Mouse (Mus musculus) midbrain, postnatal 0 days (tissue): ENCODE data around the gene Hcn2. TPM values are rescaled to one million over a fixed set of nuclear protein-coding genes. Genes with fewer than 3 reads are reported as not detected.
"Not testable (repeated sequence)": the region's sequence is repeated elsewhere in the genome, so short reads cannot be mapped to it uniquely, and the experiment has no call there.

Experiments used
- ATAC-seq: fragments of 200-750 bp; cut with Nextera tagmentation; 2 replicates; pipeline ENCODE4 v1.8.0; 2017; ENCODE audit warnings: moderate number of reproducible peaks, mild to moderate bottlenecking, moderate TSS enrichment, moderate library complexity; ENCODE audit not compliant: low FRiP score
- DNase-seq: peaks from one replicate; pipeline ENCODE4 v3.0.0-alpha.2; 2015; ENCODE audit warnings: low spot score
- H3K27ac ChIP-seq: fragments of 300-500 bp; sonication (generic); 2 replicates; pipeline ENCODE4 v1.5.1; 2014; ENCODE audit warnings: low read depth, mild to moderate bottlenecking, low read length, mixed read lengths
- H3K27me3 ChIP-seq: fragments of 300-500 bp; sonication (generic); 2 replicates; pipeline ENCODE4 v1.6.1; 2014; ENCODE audit warnings: low read length, control low read depth, mixed read lengths; ENCODE audit not compliant: insufficient read depth
- H3K36me3 ChIP-seq: fragments of 300-500 bp; sonication (generic); 2 replicates; pipeline ENCODE4 v1.6.1; 2014; ENCODE audit warnings: low read length, control low read depth, mixed read lengths; ENCODE audit not compliant: insufficient read depth
- H3K4me1 ChIP-seq: fragments of 300-500 bp; sonication (generic); 2 replicates; pipeline ENCODE4 v1.6.1; 2014; ENCODE audit warnings: mild to moderate bottlenecking, control low read depth, antibody characterized with exemption, low read length, mixed read lengths; ENCODE audit not compliant: insufficient read depth
- H3K4me2 ChIP-seq: fragments of 300-500 bp; sonication (generic); 2 replicates; pipeline ENCODE4 v1.6.1; 2014; ENCODE audit warnings: low read depth, mild to moderate bottlenecking, low read length, mixed read lengths; ENCODE audit not compliant: poor library complexity, severe bottlenecking
- H3K4me3 ChIP-seq: fragments of 300-500 bp; sonication (generic); 2 replicates; pipeline ENCODE4 v1.5.1; 2014; ENCODE audit warnings: low read depth, mild to moderate bottlenecking, low read length, moderate library complexity
- H3K9ac ChIP-seq: fragments of 300-500 bp; sonication (generic); replicated peaks from 2 replicates; pipeline ENCODE4 v1.6.1; 2014; ENCODE audit warnings: mild to moderate bottlenecking, low read length, moderate library complexity, mixed read lengths; ENCODE audit not compliant: poor library complexity, severe bottlenecking
- H3K9me3 ChIP-seq: fragments of 300-500 bp; sonication (generic); 2 replicates; pipeline ENCODE4 v1.6.1; 2016; ENCODE audit warnings: low read length, control low read depth
- CTCF ChIP-seq: IDR thresholded peaks from 2 replicates; pipeline ENCODE4 v1.5.1; 2016; ENCODE audit warnings: antibody characterized with exemption, mild to moderate bottlenecking
- WGBS: fragments of 180-500 bp; shearing (Covaris S2); extraction: QIAGEN DNeasy Blood & Tissue Kit; methylation state at CpG from one replicate; pipeline ENCODE4 v1.1.7; 2014; 5-methylcytosine and 5-hydroxymethylcytosine counted together
- polyA plus RNA-seq: library from polyadenylated mRNA; unstranded; fragments of >200 nt; fragmentation: Nextera tagmentation; extraction: Ambion mirVana; gene quantifications from 2 replicates; pipeline ENCODE4 v1.2.1, GENCODE M21; 2015
- total RNA-seq: library from RNA; depleted of rRNA; stranded (reverse); fragments of >200 nt; gene quantifications from 2 replicates; pipeline ENCODE4 v1.2.3, GENCODE M21; 2014

Hcn2 gene
- total and polyA plus RNA-seq, 2 experiments from 2014 or later: 5.0 to 66.1 TPM

GRCm38 (mm10) chr10:79756660-79757059 lies 40.2 kb downstream of the Hcn2 start:
- 0 out of 2 replicates have a peak, but pooled peaks cover 3% of the 10 kb centered on the region for H3K4me1 ChIP-seq
- no peak overlapping the region for H3K4me2 ChIP-seq
- no peak overlapping the region for H3K4me3 ChIP-seq
- no peak overlapping the region for H3K27ac ChIP-seq
- ATAC-seq (no peak), DNase-seq (no peak)
- no peak for TF ChIP-seq CTCF
- peaks cover 40% of the 10 kb centered on the region for H3K36me3 ChIP-seq
- H3K27me3 ChIP-seq: no peaks in the 10 kb centered on the region
- WGBS: 90% methylated on average over 24 of the region's 24 CpGs
- H3K9me3 ChIP-seq: no peaks in the 10 kb centered on the region
- no peak overlapping the region for H3K9ac ChIP-seq

- not testable (repeated sequence) for H3K27me3 ChIP-seq, H3K4me1 ChIP-seq, DNase-seq, ATAC-seq, H3K4me2 ChIP-seq, H3K4me3 ChIP-seq, H3K9me3 ChIP-seq, H3K9ac ChIP-seq, H3K27ac ChIP-seq
- H3K36me3 ChIP-seq: peaks cover 50% of the 10 kb centered on the region
- WGBS: 95% methylated on average over 1 of the region's 1 CpGs
Measured at GRCm38 (mm10) chr10:79759675-79760074, 43.2 kb downstream of the Hcn2 start.

DNA sequence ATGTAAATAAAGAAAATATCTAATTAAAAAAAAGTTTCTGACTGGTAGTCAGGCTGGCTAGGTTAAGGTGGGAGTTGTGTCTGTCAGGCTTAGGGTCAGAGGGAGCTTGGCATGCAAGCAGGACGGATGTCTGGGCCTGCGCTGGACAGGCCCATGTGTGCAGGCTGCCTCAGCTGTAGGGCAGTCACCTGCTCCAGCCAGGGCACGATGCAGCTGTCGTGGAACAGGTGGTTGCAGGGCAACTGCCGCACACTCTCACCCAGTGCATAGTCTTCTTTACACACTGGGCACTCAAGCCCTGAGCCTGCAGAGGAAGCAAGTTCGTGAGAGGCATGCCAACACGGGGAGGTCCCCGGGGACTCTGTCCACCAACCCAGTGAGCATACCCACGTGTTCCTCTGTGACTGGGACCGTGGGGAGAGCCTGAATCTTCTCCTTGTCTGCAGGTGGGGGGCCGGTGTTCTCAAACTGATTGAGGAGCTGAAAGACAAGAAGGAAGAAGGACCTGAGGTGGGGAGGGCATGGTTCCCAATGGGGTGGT lies 44.2 kb downstream of the Hcn2 start:
- Histone ChIP-seq H3K36me3 (peaks cover 50% of the 10 kb centered on the region), H3K9me3 (no peaks in the 10 kb centered on the region), H3K4me2 (no peak overlapping the region), H3K4me1 (peaks cover 6% of the 10 kb centered on the region; the same call in 1 of the 2 replicates), H3K4me3 (no peak overlapping the region), H3K9ac (no peak overlapping the region), H3K27me3 (no peaks in the 10 kb centered on the region), H3K27ac (no peak overlapping the region)
- no peak for ATAC-seq
- no peak for TF ChIP-seq CTCF
- no peak for DNase-seq
- 91% methylated on average over 11 of the region's 11 CpGs for WGBS

DNA sequence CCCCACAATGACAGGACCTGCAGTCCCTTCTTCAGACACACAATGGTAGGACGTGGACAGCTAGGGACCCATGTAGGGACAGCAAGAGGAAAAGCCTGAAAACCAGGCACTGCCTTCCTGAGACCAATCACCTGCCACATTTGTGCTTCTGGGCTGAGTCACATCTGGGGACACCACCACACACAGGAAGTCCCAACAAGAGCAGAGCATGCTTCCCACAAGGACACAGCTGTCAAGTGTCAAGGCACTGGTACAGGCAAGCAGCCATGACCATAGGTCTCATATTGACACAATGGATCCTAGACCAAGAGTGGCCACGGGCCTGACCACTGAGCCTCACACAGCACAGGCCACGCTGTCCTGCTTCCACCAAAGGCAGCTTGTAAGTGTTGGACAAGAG lies 46.4 kb downstream of the Hcn2 start:
- ATAC-seq: no peak
- H3K27me3 ChIP-seq: no peaks in the 10 kb centered on the region
- H3K9me3 ChIP-seq: no peaks in the 10 kb centered on the region
- DNase-seq: no peak
- H3K27ac ChIP-seq: no peak overlapping the region
- no peak overlapping the region for H3K4me3 ChIP-seq
- H3K4me2 ChIP-seq: no peak overlapping the region
- H3K4me1 ChIP-seq: peaks cover 8% of the 10 kb centered on the region; the same call in 1 of the 2 replicates
- no peak overlapping the region for H3K9ac ChIP-seq
- peaks cover 37% of the 10 kb centered on the region for H3K36me3 ChIP-seq
- 84% methylated on average over 3 of the region's 3 CpGs for whole genome bisulfite sequencing
- no peak for TF ChIP-seq CTCF

DNA sequence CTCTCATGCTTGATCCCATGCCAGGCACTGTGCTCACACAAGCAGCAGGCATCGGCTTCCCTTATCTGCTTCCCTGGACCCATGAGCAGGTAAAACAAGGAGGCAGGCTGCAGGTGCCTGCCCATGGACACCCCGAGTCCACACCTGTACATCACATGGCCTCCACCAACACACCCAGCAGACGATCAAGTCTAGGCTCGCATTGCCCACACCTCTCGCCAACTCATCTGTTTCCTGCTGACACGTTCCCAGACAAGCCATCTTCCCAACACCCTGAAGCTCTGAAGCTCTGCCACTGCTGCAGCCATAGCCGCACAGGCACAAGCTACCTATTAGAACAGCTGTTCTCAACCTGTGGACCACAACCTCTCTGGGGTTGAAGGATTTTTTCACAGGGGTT lies 47.8 kb downstream of the Hcn2 start:
- DNase-seq (no peak), ATAC-seq (no peak)
- no peaks in the 10 kb centered on the region for H3K9me3 ChIP-seq
- no peaks in the 10 kb centered on the region for H3K27me3 ChIP-seq
- no peak overlapping the region for H3K9ac ChIP-seq
- peaks cover 8% of the 10 kb centered on the region; the same call in 1 of the 2 replicates for H3K4me1 ChIP-seq
- no peak overlapping the region for H3K4me3 ChIP-seq
- H3K4me2 ChIP-seq: no peak overlapping the region
- no peak for TF ChIP-seq CTCF
- WGBS: 85% methylated on average over 7 of the region's 7 CpGs
- H3K27ac ChIP-seq: no peak overlapping the region
- peaks cover 23% of the 10 kb centered on the region for H3K36me3 ChIP-seq

- WGBS: 52% methylated on average over 2 of the region's 2 CpGs
- peaks cover 8% of the 10 kb centered on the region; the same call in 1 of the 2 replicates for H3K4me1 ChIP-seq
- TF ChIP-seq CTCF: no peak
- peak overlapping the region; percentile 87 for H3K4me2 ChIP-seq
- H3K27ac ChIP-seq: no peak overlapping the region
- H3K4me3 ChIP-seq: peak overlapping the region; percentile 94
- H3K9ac ChIP-seq: 0 out of 2 replicates have a peak overlapping the region, but pooled peaks have one; percentile 95
- no peak for ATAC-seq
- H3K36me3 ChIP-seq: peaks cover 22% of the 10 kb centered on the region
- H3K27me3 ChIP-seq: no peaks in the 10 kb centered on the region
- H3K9me3 ChIP-seq: no peaks in the 10 kb centered on the region
- no peak for DNase-seq
Measured at GRCm38 (mm10) chr10:79765228-79765745, 48.9 kb downstream of the Hcn2 start.
